Mouse (Mus musculus): ENCODE data around the gene Clps.

Gene Clps

DNA sequence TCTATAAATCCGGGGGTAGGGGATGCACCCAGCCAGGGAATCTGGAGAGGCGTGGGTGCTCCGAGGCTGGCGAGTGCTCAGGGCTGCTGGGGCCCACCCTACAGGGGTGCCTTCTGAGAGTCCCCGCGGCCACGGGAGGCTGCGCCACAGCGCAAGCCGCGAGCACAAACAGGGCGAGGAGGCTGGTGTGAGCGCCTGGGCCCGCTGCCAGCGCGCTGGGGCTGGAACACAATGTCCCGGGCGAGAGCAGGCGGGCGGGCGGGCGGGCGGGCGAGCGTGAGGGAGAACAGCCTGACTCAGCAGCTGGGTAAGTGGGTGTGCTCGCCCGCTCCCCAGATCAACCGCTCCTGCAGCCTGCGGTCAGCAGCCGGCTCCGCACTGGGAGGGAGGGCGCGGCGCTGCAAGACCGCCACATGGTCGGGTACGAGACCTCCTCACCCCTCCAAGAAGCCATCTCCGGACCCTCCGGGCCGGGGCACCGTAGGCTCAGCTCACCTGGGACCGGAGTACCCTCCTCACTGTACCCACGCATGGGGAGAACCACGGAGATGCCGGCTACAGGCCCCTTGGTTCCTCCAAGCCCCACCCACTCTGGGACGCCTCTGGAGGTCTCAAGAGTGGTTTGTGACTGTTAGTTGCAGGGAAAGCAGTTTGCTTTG, 42.5 kb downstream of the Clps start:
- peak; percentile 67 for DNase-seq (ENCODE audit: low spot score)

DNA sequence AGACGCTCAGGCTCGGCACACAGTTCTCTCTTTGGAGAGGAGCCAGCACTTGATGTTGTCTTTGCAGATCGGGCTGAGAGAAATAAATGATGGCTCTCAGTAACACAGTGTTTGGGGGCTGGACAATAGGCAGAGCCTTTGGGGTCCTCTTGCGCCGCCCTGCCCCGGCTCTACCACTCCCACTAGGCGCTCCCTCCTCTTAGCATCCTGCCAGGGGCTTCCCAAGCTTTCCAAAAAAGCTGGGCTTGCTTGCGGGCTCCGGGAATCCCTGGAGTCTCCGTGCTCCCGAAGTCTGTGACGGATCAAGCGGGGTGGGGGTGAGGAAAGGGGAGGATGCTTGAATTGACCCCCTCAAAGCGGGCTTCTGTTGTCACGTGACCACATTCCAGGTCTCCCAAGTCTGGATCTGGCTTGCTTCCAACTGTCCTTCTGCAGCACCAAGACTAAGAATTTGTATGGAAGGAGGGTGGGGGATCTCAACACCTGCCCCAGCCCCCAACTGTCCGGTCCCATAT, 43.1 kb downstream of the Clps start, which contains the start of gene Fkbp5:
Gene Fkbp5, minus strand, starts transcription at position 87 of the 515 bp plus-strand sequence.
- DNase-seq (ENCODE audit: low spot score) = peak; percentile 31

DNA sequence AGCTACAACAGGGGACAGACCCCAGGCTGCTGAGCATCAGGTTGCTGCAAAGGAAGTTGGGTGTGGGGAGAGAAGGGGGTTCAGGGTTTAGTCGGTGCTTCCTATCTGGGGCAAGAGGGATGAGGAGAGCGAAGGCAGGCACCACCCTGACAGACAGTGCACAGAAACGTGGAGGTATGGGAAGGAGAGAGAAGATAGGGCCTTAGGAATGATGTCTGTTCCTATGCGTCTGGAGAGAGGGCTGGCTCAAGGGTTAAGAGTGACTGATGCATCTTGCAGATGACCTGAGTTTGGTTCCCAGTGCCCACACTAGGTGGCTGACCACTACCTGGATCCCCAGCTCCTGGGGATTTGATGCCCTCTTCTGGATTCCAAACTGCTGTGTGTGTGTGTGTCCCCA, 43.7 kb downstream of the Clps start:
- DNase-seq (ENCODE audit: low spot score) = no peak

DNA sequence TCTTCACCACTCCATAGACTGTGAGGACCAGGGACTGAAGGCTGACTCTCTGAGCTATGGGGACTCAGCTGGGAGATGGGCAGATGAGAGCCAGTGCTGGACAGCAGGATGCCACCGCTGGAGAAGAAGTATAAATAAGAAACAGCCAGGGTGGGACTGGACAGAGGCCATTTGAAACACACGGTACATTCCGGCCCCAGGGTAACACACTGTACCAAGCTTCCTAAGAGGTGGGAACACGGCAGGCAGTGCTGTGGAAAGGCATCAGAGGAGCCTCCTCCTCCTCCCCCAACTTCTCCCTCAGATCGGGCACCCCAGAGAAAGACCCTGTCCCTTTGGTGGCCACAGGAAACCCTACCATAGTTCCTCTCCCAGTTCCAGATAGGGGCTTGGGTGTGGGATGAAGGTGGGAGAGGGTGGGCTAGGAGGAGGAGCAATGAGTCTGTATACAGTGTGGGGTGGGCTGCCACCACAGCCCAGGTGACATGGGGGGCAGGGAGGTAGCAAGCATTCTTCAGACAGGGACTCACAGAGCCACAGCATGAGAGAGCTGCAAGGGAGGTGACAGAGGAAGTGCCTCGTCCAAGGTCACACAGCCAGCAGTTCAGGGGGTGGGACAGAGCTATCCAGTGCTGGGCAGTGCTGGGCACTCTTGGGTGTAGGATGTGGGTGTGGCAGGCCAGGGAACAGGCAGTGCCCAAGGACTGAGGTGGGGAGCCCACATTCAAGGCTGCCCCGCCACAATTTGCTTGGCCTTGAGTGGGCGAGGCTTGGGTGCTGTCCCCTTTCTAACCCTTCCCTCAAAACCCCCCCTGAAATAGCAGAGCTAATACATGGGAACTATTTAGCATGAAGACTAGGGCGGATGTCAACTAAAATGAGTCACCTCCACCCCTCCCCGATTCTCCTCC, 44.9 kb downstream of the Clps start:
- DNase-seq (ENCODE audit: low spot score) = no peak

DNA sequence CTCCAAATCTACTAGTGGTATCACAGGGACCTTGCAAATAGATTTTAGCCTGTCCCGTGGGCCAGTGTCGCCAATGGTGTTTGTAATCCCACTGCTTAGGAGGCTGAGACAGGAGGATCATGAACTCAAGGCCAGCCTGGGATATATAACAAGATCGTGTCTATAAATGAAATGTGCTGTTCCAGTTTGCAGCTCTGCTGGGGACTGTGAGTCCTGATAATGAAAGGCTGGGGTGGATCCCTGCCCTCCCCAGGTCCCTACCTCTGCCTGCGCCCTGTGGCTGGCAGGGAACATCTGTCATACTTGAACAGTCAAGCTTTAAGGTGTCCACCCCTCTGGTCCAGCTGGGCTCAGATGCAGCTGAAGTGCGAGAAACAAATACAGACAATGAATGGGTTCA, 46.0 kb downstream of the Clps start:
- DNase-seq (ENCODE audit: low spot score) = no peak

DNA sequence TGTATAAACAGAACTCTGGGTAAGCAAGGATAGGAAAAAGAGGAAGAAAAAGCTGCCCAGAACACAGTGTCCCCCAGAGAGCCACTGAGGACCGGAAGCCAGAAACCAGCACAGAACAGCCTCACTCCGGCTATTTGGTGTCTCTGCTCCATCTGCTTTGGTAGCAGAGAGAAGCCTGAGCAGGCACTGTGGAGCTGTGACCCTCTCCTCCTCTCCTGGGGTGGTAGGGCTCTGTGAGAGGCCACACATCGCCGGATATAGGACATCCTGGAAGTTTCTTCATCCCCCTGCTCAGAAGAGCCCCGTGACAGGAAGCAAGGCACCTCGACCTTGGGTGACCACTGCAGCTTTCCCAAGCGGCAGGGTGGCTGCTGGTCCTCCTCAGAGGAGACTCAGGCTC, 46.7 kb downstream of the Clps start:
- no peak for DNase-seq (ENCODE audit: low spot score)

DNA sequence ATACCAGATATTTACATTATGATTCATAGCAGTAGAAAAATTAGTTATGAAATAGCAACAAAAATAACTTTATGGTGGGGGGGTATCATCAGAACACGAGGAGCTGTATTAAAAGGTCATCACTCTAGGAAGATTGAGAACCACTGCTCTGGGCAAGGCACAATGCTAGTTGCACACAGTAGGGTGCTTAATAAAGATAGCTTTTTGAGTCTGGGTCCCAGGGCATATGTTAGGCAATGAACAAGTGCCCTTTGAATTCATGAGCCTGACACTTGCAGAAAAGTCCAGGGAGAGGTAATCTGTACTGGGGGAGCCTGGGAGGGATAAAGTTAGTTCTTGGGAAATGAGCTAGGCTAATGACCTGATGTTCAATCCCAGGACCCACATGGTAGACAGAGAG, 47.2 kb downstream of the Clps start:
- no peak for DNase-seq (ENCODE audit: low spot score)

DNA sequence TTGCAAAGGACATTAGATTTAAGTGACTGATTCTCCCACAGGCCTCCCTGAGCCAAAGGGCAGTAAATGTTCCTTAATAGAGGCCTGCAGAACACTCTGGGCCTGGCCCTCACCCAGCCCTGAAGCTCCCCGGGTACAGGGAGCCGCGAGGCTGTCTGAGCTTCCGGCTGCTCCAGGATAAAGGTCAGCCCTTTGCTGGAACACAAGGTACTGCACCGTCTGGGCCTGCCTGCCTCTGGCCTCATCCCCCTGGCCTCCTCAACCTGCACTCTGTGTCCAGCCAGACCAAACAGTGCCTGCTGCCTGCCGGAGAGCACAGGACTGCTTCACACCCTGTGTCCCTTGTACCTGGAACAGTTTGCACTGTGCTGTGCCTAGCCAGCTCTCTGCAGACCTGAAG, 47.9 kb downstream of the Clps start:
- DNase-seq (ENCODE audit: low spot score) = no peak

DNA sequence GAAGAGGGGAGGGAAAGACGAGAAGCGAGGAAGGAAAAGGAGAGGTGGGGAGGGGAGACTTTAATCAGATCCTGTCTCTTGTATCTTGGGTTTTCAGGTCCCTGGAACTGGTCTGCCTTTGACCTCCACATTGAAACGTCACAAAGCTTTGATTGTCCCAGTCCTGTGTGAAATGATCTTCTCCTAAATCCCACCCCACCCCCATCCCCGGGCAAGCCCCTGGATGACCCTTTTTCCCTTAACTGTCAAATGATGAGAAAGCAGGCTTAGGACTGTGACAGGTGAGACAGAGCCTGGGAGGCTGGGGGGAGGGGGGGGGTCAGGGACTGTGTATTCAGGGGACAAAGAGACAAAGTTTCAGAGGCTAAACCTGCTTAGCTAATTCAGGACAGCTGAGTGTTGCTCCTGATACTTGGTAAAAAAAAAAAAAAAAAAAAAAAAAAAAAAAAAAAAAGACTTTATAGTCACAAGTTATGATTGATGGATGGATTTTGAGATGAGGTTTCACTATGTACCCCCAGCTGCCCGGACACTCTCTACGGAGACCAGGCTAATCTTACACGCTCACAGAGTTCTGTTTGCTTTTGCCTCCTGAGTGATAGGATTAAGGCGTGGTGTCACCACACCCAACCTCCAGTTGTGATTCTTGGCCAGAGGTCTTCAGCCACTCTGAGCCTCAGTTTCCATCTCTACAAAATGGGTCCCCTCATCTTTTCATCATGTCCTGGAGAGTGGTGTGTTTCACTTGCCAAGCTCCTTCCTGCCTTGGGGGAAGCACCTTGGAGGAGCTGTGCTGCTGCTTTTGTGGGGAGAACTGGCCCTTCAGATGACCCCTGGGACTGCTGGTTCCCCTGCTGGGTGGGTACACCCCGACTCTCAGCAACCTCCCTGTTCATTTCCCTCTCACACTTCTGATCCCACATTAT, 48.7 kb downstream of the Clps start:
- no peak for DNase-seq (ENCODE audit: low spot score)

DNA sequence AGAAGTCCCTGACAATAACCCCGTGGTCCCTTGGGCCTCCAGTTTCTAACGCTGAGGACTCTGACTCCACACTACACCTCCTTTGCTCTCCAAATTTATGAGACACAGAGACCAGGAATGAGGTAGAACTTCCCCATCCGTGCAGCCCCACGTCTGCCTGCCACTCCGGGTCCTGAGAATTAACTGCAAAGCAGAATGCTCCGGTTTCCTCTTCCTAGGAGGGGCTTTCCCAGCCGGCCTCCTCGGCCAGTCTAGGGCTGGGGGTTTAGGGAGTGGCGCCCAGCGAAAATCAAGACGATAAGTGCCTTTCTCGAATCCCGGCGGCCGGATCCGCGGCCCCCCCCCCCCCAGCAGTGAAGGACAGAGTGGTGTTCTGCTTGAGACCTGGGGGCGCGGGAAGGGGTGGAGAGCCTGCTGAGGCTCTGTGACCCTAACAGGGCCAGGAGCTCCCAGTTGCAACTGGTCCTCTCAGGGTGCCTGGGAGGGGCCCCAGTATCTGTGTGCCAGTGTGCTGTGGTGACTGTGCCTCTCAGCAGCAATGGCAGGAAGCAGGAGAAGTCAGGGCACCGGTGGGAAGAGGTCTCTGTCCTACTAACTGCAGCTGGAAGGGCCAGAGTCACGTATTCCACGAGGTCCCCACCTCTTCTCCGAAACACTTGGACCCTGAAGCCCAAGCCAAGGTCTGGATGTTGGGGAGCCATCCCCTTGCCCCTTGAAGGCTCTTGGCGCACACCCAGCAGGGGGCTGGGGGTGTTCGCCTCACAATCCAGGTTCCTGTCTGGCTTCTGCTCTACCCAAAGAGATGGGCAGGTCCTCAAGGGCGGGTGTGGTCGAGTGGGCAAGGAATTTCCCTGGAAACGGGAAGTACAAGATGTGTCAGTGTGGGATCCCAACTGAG, 49.9 kb downstream of the Clps start:
- DNase-seq (ENCODE audit: low spot score) = no peak
